Mouse (Mus musculus) T-cell, adult 66 days (primary cell): Measurements from ENCODE around the gene Vmn1r58. TPM values are rescaled to one million over a fixed set of nuclear protein-coding genes. Genes with fewer than 3 reads are reported as not detected.

Source experiments
- total RNA-seq, 2 experiments: library from RNA; stranded (reverse); gene quantifications; 3 replicates in 1 of 2; 4 replicates in 1 of 2; pipeline ENCODE4 v1.2.4; 2023

The Vmn1r58 gene
- total RNA-seq = under 1 TPM in 1 of 2 experiments, not detected in 1; 0.09 TPM

DNA sequence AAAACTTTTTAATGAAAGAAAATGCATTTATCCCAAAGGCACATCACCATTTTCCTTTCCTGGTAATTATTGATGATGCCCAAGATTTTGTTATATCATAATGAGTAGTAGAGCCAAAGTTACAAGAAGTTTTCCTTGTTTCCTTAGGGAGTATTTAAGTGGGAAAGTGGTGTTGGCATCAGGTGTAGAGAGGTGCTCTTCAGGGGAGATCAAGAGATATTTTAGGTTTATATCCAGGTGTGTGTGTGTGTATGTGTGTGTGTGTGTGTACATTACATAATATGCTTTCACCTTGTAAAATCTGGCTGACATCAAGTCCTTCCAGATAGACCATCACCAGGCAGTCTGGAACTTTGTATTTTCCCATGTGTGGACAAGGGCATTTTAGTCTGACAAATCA lies at the start of gene Vmn1r58:
TSS of gene Vmn1r58 (minus strand) at position 101 of the 400 bp plus-strand sequence.

DNA sequence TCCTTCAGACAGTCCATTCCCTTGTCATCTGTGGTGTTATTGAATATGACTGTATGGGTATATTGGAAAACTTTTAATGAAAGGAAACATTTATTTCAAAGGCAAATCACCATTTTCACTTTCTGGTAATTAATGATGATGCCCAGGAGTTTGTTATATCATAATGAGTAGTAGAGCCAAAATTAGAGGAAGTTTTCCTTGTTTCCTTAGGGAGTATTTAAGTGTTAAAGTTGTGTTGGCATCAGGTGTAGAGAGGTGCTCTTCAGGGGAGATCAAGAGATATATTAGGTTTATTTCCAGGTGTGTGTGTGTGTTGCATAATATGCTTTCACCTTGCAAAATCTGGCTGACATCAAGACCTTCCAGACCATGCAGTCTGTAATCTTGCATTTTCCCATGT lies 43.5 kb upstream of the Vmn1r58 start, which contains the start of gene Vmn1r59:
TSS of gene Vmn1r59 (minus strand) at position 101 of the 400 bp plus-strand sequence.

Other genes starting within 250 kb of the Vmn1r58 start
- not detected for gene Vmn1r56, start 216.6 kb downstream of the Vmn1r58 start, total RNA-seq
- gene Vmn1r57, start 194.9 kb downstream of the Vmn1r58 start, total RNA-seq = not detected
- not detected for gene Gm5065, start 62.9 kb downstream of the Vmn1r58 start, total RNA-seq
- not detected for gene Nlrp2, start 62.4 kb downstream of the Vmn1r58 start, total RNA-seq
- gene Vmn1r59, start 43.4 kb upstream of the Vmn1r58 start, total RNA-seq = not detected
- not detected for gene Vmn2r28, start 80.6 kb upstream of the Vmn1r58 start, total RNA-seq
- gene Vmn1r60, start 133.9 kb upstream of the Vmn1r58 start, total RNA-seq = not detected
- not detected for gene Vmn1r61, start 199.9 kb upstream of the Vmn1r58 start, total RNA-seq